Mouse (Mus musculus): ENCODE measurements around the gene Plekhn1.

The Plekhn1 gene

DNA sequence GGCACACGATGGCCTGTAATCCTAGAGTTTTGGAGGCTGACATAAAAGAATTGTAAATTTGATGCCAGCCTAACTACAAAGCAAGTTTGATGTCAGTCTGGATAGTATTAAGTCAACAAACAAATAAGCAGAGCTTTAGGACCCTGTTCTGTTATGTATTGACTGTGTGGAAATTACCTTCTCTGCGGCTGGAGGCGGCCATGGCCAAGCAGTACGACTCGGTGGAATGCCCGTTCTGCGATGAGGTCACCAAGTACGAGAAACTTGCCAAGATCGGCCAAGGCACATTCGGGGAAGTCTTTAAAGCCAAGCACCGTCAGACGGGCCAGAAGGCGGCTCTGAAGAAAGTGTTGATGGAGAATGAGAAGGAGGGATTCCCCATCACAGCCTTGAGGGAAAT lies 21.5 kb downstream of the Plekhn1 start:
- no peak for DNase-seq (ENCODE audit: extremely low spot score)

- DNase-seq (ENCODE audit: extremely low spot score) = no peak
These were observed 24.6 kb downstream of the Plekhn1 start for GRCm38 (mm10) chr4:156209963-156210635.

- no peak for DNase-seq (ENCODE audit: extremely low spot score)
These were observed 25.8 kb downstream of the Plekhn1 start for GRCm38 (mm10) chr4:156208872-156209271.

DNA sequence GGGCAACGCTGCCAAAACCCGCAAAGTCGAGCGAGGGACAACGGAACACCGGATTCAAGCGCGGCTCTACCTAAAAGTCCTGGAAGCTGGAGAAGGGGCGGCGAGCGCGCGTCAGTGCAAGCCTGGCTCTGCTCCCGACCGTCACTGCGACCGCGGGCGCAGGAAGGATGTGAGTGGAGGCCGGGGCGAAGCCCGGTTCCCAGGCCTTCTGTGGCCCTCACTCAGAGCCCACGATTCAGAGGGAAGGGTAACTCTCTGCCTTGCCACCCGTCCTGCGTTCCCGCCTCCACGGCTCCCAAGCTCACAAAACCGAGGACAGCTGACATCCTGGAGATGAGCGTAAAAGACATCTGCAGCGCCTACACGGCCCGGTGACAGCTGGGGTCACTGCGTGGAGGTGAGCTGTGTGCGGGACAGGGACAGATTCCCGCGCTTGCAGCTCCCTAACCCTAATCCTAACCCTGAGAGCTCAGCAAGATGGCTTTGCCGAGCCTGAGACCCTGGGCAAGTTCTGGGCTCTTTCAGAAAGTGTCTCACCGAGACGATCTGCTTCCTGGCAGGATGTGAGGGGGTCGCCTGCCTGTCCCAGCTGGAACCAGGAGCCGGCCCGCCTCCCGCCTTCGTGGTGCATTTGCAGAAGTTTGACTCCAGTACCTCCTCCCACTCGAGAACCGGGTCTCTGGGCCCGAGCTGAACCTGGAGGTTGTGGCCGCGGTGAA lies 31.1 kb downstream of the Plekhn1 start:
- DNase-seq (ENCODE audit: extremely low spot score) = no peak

DNA sequence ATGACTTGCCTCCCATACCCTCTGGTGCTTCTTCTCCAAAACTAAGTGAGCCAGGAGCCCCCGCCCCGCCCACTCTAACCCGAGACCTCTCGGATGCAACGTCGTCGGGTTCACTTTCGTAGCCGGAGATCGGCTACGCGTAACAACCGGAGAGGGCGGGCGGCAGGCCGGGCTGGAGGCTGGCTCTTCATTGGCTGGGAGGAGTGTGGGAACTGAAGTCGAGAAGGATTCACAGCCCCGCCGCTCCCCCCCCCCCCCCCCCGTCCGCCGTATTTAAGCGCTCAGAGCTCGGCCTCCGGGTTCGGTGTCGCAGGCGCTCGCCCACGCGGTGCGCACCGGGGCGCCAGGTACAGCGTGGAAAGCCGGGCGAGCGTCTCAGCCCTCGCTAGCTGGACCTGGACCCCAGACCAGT lies 31.6 kb downstream of the Plekhn1 start, which contains the start of gene AW011738:
Gene AW011738, plus strand, starts transcription at position 304 of the 412 bp plus-strand sequence.
- peak; percentile 82 for DNase-seq (ENCODE audit: extremely low spot score)

DNA sequence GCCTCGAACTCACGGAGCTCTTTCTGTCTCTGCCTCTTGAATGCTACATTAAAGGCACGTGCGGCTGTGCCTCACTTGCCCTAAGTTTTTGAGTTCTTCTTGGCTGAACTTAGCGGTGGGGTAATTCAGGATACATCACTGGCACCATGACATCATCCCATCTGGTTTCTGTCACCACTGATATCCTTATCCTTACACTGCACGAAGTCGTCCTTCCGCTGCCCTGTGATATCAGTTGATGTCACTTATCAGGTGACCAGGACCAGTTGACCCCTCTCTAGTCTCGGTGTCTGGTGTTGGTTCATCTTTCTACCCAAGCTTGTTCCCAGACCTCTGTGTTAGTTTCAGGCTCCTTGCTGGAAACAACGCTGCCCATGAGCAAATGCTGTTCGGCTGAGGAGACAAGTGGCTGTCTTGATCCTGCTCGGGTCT lies 32.2 kb downstream of the Plekhn1 start:
- DNase-seq (ENCODE audit: extremely low spot score) = no peak

DNA sequence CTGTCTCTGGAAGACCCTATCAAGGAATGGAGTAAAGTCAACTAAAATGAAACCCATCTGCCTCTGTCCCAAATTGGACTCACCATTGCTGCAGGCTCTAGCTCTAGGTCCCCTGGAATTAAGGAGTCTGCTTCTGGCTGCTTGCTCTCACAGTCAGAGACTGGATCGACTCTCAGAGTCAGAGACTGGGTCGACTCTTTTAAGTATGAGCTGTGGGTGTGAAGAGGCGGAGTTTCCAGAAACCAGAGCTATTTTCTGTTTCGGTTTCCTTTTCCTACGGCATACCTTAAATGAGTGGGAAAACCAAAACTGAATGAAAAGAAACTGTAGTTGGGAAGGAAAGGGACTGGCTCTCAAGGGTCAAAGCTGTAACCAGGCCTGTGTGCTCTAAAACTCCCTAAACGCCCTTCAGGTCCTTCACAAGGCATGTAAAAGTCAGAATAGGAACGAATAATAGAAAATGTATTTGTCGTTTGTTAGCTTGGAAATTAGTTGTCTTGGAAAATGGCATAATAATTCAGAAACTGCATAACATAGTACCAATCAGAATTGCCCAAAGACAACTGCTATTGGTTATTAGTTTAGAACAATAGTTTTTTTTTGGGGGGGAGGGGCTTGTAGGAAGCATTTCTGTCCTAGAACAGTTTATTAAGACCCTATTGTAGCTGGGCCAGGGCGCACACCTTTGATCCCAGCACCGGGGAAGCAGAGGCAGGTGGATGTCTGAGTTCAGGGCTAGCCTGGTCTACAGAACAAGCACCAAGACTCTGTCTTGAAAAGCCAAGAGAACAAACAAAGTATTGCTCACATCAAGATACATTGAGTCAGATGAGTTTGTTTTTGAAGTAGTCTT lies 33.8 kb downstream of the Plekhn1 start, which contains the start of gene Isg15:
Gene Isg15, minus strand, starts transcription at position 196 of the 853 bp plus-strand sequence.
- DNase-seq (ENCODE audit: extremely low spot score) = no peak

- DNase-seq (ENCODE audit: extremely low spot score) = peak; percentile 96
These were observed 36.8 kb downstream of the Plekhn1 start for GRCm38 (mm10) chr4:156197829-156198205.

GRCm38 (mm10) chr4:156197131-156197828 lies 37.4 kb downstream of the Plekhn1 start, which contains the start of gene Agrn:
Gene Agrn (minus strand): TSS chr4:156197488.
- DNase-seq (ENCODE audit: extremely low spot score) = no peak

DNA sequence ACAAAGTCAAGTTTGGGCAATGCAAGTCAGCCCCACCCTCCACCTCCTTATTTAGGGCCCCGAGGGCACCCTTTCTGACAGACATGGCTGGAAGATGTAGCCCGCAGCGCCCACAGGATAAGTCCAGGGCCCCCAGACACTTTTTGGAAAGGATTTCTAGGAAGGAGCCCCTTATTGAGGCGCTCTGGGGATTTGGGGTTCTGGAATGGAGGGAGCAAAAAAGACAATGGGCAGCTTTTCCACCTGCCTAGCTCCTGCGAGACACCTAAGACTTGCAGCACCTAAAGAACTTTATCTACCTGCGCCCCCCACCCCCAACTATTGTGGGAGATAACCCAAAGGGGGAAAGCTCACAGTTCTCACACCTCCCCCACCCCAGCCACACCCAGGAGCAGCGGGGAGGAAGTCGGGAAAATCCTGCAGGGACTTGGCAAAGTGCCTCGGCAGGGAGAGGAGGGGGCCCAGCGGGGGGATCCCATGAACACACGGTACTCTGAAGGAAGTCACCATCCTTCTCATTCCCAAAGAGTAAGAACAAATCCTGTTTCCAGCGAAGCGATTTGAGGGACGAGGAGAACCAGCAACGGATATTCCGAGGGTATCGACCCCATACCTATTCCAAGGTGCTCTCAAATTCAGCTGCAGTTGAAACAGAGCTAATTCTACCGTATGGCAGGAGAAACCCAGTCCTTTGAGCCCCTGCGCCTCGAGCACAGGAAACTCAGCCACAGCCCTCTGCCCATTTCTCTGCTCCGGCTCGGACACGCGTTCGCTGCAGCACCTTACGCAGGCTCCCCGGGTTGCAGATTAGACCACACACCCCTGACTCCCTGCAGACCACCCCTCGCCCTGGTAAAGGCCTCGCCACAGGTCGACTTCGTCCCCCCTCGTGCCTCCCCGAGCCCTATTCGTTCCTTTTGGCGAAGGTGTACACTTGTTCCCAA lies 38.5 kb downstream of the Plekhn1 start:
- peak; percentile 57 for DNase-seq (ENCODE audit: extremely low spot score)

DNA sequence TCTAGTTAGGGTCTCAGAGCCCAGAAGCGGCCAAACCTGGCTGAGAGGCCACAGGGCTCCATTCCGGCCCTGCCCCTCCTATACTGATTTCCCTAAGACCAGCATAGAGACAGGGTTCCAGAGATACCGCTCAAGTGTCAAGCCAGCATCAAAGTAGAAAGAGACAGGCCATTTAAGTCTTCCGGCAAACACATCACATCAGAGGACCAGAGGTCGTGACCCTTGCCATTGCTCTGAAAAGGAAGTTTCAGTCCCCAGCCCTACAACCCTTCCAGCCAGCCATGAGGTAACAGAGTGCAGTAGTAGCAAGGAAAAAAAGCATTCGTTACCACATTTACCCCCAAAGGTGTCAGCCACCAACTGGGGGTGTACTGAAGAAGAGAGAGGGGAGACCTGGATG lies 40.3 kb downstream of the Plekhn1 start:
- peak; percentile 60 for DNase-seq (ENCODE audit: extremely low spot score)

DNA sequence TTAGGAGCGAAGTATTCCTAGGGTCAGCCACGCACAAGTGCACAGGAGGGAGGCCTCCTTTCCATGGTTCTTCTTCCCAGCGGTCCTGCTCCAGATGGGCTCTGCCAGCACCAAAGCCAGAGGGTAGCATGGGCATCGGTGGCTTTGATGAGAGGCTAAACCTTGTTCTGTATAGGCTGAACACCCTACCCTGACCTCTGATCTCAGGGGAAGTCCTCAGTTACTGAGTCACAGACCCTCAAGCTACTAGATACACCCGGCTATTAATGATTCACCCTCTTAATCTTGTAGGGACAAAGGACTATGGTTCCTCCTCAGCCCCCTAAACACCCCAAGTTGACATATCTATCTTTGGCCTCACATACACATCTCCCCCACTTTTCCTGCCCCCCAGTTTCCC lies 40.8 kb downstream of the Plekhn1 start:
- no peak for DNase-seq (ENCODE audit: extremely low spot score)

DNA sequence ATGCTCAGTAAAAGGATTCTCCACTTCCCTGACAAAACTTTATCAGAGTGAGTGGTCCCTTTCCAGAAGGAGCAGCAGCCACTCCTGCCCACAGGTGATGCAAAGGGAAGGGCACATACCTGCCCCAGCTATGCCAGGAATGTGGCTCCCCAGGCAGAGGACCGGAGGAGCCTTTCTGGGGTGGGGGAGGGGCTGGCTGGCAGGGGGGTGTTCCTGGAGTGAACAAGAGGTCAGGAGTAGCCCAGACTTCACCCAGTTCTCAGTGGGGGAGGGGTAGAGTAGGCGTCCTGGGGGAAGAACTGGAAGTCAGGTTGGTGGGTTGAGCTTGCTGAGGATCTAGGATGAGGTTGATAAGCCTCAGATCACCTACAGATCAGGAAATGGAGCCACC lies 41.5 kb downstream of the Plekhn1 start:
- DNase-seq (ENCODE audit: extremely low spot score) = peak; percentile 48

DNA sequence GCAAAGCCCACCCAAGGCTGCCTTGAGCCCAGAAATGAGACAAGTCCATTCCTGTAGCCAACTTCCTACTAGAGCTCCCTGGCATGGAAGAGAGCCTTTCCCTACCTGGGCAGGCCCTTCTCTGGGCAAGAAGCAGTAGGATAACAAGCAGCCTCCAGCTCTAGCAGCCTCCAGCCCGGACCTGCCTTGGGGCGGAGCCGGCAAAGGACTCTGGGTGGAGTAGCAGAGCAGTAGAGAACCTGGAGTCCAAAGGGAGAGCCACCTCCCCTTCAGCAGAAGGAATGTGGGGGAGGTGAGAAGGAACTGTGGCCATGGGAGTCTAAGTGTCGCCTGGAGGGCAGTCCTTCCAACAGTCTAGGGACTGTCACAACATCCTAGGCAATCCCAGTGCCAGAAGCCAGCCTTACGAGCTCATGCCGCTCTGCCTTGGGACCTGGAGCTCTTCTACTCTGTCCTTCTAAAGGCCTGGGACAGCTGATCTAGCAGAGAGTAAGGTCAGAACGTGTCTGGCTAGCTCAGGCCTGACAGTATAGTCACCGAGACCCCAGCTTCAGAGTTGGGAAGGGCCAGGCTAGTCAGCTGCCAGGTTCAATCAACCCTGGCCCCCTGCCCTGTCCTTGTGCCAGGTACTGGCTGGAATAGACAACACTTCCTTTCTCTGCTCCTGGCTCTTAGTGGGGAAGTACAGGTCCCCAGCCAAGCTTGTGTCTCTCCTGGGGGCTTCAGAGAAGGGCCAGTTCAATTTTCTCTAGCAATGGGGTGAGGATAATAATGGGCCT lies 42.0 kb downstream of the Plekhn1 start:
- no peak for DNase-seq (ENCODE audit: extremely low spot score)

- peak; percentile 65 for DNase-seq (ENCODE audit: extremely low spot score)
These were observed 45.8 kb downstream of the Plekhn1 start for GRCm38 (mm10) chr4:156188811-156189323.

GRCm38 (mm10) chr4:156188162-156188810 lies 46.4 kb downstream of the Plekhn1 start:
- no peak for DNase-seq (ENCODE audit: extremely low spot score)

GRCm38 (mm10) chr4:156185950-156186850 lies 48.5 kb downstream of the Plekhn1 start:
- peak; percentile 72 for DNase-seq (ENCODE audit: extremely low spot score)

GRCm38 (mm10) chr4:156185456-156185949 lies 49.2 kb downstream of the Plekhn1 start:
- DNase-seq (ENCODE audit: extremely low spot score) = no peak
